Mouse (Mus musculus) megakaryocyte, adult 5-6 weeks (primary cell): ENCODE measurements around the gene Gpr139. TPM values are rescaled to one million over a fixed set of nuclear protein-coding genes. Genes with fewer than 3 reads are reported as not detected.

Source experiments
- ATAC-seq: 2 replicates; pipeline ENCODE4 v1.8.0; 2016; ENCODE audit warnings: mild to moderate bottlenecking, inconsistent platforms; ENCODE audit not compliant: poor library complexity, severe bottlenecking
- total RNA-seq, 2 experiments: library from RNA; stranded (forward) in 1 of 2; stranded (reverse) in 1 of 2; fragments of 153-499, 151-499 nt in 1 of 2; fragments of 221-1000, 200-1000 nt in 1 of 2; gene quantifications; 2 replicates each; pipeline versions ENCODE4 v1.2.3 to v1.2.4; 2015 to 2017

Gpr139 gene
- total RNA-seq (2015), result not detected in 2 replicates
- not detected in 2 replicates for total RNA-seq (2017)

DNA sequence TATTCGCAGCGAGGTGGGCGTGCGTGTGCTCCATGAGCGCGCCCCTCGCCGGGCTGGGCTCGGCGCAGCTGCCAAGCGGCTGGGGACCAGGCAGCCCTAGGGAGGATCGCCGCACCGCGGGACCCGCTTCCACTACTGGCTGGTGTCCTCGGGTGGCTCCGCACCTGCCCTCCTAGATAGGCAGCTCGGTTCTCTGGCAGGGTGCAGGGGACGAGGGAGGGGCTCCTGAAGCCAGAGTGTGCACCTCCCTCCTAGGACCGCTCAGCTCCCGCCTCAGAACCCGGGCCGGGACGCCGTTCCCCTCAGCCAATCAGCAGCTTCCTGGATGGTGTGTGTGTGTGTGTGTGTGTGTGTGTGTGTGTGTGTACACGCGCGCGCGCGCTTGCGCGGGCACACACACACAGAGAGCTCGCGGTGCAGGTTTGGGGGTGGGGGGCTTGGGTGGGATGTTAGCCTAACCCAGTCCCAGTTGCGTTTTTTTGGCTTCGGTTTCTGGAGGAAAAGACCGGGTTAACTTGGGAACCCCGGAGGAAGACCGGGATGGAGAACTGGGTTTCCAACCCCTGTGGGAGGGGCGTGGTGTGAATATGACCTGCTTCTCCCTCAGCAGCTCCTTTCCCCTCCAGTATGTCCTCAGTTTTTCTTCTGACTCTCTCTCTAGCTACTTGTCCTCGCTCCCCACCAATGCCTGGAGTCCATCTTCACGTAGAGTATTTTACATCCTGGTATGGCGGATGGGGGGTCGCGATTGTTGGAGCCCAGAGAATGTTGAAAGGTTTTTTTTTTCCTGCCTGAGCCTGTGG lies at the start of gene Gpr139:
Gene Gpr139 (minus strand): TSS at position 263 of the 803 bp plus-strand sequence.
- no peak for ATAC-seq

DNA sequence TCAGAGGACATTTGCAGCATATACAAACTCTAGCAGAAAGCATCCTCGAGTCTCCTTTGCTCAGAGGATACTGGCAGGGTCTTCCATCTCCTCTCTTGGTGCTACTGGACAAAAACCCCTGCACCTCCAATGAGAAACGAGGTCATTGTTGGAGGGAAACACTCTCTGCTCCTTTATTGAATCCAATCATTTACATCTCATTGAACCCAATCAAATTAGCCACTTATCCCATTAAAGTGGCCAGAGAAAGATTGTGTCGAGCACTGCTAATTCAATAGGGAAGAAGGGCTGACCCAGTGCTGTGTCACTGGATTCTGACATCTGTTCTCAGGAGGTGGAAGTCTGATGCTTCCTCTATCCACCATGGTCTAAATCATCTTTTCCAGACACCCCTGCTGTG lies 46.6 kb upstream of the Gpr139 start:
- no peak for ATAC-seq

DNA sequence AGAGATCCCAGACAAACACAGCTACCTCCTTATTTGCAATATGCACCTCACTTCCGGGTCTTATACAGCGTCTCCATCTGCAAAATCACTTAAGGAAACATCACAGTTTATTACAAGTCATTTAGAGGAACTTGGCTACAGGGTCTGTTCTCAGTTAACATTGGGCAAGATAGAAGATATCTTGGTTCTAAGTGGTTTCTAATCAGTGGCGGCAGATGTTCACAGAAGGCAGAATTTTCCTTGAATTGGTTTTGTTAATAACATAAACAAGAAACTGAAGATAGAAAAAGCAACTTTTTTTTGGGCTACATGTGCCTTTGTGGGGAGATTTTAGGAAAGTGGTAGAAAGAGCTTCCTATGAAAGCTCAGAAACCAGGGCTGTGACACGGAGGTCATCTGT lies 38.3 kb upstream of the Gpr139 start:
- ATAC-seq, result no peak

DNA sequence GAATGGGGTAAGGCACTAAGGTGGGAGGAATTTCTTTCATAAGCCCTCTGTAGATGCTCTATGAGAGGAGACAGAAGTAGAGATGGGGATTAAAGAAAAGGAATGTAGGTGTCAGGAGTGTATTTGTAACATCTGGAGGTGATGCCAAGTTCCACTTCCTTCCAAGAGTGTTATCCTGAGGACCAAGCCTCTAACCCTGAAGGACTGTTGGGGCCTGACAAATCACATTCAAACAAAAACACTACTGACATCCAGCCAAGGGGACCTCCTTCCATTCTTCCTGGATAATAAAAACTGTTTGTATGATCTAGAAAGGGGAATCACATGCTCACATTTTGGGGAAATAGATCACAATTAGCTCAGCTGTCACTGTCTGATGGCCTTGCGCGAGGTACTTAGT lies 34.7 kb upstream of the Gpr139 start:
- no peak for ATAC-seq

DNA sequence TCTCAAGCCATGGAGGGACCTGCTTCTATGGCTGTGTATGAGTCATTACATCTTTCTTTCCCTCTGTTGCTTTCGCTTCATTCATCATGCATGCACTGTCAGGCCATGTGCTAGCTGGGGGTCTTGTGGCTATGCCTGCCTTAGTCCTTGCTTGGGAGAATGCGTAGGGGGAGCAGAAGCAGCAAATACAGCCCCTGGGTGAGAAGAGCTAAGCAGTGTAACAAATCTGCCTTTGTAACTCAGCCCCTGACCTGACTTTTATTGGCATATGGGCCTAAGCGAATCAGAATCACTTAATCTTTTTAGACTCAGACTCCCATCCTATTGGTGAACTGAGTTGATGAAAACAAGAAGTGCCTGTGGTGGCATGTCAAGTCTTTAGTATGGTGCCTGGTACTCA lies 22.8 kb upstream of the Gpr139 start:
- ATAC-seq, result no peak

DNA sequence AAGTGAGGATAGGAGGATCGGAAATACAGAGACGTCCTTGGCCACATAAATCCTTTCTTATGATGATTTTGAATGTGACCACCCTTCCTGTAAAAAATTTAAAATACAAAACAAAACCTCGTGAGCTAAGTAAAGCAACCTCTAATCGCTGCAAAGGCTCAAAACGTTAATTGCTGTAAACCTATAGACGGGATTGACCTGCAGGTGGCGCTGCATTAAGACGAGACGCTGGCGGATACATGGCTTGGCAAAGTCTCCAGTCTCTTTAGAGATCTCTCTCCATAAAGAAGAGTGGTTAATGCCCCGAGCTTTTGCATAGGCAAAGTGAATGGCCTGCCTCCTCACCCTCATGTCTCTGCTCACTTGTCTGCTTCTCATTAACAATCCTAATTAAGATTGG lies 2.0 kb upstream of the Gpr139 start:
- ATAC-seq, result no peak

DNA sequence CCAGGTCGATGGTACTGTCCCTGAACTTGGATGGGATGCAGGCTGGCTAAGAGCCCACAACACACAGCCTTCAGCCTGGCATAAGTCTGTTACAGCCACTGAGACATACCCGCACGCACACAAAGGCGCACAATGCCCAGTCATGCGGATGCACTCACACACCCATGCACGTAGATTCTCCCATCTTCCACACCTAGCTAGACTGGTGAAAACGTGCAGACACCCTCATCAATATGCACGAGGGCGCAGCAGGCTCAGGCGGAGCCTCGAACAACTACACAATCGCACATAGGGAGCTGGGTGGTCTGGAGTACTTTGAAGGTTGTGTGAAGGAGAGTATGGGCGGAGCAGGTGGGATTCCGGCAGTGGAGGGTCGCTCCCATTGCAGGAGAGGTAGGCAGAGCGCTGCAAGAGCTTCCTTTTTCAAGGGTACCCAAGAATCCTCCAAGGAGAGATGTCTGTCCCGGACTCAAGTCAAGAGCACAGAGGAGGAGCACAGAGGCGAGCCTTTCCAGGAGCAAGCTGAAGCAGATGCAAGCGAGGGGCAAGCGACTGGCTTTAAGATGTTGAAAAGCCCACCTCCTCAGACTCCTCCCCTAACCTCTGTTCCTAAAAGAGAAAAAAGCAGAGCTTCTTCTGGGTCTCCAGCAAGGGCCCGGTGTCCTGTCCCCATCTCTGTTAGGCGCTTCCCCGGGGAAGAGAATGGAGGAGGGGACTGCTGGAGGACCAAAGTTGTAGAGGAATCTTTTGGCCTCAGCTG lies 958 bp upstream of the Gpr139 start:
- ATAC-seq, result no peak

DNA sequence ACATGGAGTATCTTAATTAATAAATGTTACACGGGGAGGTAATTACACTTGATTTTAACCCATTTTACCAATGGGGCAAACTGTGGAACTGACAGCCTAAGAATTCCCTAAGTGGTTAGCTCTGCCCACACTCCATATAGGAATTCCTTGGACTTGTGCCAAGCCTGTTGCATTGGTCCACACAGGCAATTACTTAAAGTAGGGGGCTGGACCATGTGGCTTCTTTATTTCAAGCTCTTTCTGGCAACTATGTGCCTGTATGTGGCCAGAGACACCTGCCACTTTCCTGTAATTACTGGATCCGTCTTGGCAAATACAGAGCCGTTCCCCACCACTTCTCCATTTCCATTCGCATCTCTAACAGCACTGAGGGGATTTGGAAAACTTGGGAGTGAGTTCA lies 3.4 kb downstream of the Gpr139 start:
- ATAC-seq, result no peak

DNA sequence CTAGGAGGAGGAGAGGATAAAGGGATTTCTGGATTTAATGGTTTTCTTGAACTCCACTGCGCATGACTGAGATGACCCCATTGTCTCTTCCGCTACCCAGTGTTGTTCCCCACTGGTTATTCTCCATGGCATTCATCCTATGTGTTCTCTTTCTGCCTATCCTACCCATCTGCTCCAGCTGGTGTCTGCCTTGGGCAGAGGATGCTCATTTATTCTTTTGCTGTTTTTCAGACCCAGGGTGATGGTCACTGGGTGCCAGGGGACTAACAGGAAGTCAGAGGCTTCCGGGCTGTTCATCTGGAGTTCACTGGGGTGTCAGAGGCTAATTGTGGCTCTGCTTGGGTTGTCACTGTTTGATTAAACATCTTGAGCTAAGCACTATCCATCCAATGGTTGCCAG lies 24.4 kb downstream of the Gpr139 start:
- ATAC-seq, result no peak

DNA sequence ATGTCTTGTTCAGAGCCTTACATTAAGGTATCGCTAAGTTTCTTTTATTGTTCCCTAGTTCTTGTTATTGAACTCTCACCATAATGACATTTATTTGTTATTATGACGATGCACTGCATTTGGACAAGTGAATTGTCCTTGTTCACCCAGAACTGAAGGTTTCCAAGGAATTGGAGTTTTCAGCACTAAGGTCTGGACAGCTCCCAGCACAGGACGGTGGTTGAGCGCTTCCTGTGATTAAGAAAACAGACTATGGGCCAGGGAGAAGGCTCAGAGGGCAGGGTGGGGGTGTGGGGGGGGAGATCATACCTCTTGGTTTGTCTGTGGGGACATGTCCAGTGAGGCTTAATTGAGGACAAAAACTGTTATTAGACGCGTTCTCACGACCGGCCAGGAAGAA lies 72.6 kb downstream of the Gpr139 start:
- ATAC-seq, result no peak

DNA sequence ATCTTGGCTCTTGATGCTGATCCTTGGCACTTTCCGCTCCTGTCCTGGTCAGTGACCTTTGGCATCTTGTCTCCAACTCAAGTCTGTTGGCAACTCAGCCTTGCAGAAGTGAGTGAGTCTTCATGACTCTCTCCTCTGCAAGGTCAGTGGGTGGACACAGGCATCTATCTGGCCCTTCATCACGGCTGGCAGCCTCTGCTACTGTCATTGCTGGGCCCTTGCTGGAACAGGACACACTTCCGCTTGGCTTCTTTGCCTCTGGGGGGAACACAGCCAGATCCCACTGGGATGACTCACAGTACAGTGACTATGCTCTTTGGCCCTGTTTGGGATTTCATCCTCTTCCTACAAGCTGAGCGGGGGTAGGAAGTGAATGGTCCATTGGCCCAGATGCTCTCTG lies 78.5 kb downstream of the Gpr139 start:
- no peak for ATAC-seq

DNA sequence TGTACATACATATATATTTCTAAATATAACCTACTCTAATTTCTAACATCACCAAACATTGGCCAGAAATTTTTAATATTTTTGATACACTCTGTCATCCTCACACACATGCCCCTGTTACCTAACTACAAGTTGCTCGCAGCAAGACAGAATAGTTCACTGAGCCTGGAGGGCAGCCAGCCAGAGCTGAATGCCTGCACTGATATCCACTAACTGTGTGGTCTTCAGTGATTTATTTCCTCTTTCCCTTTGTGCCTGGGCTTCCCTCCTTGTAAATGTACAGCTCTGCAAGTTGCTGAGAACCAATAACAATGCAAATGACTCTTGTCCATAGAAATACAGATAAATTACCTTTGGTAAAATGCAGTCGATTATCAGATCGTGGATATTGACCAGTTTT lies 87.8 kb downstream of the Gpr139 start:
- no peak for ATAC-seq

Other genes starting within 250 kb of the Gpr139 start
- 0.04 and 0.32 TPM in 2 replicates for gene Gprc5b, start 189.4 kb downstream of the Gpr139 start, total RNA-seq (2015)
- gene Gprc5b, start 189.4 kb downstream of the Gpr139 start, total RNA-seq (2017), result 0.12 TPM in 1 of 2 replicates, not detected in the other